Mouse (Mus musculus): Measurements from ENCODE around the gene Zfp526. TPM values are rescaled to one million over a fixed set of nuclear protein-coding genes. Genes with fewer than 3 reads are reported as not detected.

Zfp526 gene
- polyA plus RNA-seq, 1 experiment = 6.5 TPM

DNA sequence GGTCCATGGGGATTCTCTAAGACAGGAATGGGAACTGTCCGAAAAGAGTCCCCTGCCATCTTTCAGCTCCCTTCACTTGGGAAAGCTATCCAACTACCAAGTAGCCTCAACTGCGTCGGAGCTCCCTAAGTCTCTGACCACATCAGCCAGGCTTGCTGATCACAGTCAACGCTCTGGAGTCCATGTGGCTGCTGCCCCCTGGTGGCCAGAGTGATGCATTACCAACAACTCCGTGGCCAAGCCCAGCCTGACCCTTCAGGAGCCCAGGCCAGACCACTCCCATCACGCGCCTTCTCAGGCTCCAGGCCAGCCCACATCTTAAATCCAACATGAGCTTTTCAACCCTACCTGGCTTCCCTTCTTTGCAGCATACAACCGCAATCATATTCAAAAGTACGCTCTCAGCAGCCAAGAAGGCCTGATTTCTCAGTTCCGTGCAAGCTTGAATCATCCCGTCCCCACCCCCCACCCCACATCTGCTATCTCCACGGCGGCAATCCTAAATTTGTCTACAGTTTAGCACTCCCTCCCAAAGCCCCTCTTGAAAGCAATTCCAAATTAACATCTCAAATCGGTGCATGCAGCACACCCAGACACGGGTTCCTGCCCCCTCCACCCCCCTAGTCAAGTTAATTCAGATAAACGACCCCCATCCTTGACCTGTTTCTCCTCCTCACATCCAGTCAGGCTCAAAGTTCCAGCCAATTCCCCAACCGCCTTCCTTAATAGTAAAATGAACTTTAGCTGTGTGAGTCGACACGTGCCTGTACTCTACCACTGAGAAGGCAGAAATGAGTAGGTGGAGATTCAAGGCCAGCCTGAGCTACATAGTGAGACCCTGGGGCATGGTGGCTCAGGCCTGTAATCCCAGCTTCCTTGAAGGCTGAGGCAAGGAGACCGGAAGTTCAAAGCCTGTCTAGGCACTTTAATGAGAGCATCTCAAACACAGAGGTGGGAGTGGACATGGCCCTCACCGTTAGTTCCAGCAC lies 33.3 kb upstream of the Zfp526 start:
- Histone ChIP-seq H3K4me1 (ENCODE audit: control insufficient read depth, insufficient read depth, low read length) (peaks cover 4% of the 10 kb centered on the region), H3K27ac (ENCODE audit: insufficient read depth, low read length) (peak overlapping the region; percentile 82), H3K4me3 (ENCODE audit: low read depth, low read length) (peak overlapping the region; percentile 8; the same call in 1 of the 2 replicates), H3K36me3 (ENCODE audit: control insufficient read depth, insufficient read depth, low read length, poor library complexity, severe bottlenecking) (no peaks in the 10 kb centered on the region), H3K9ac (ENCODE audit: low read depth, poor library complexity, severe bottlenecking) (peak overlapping the region; percentile 10; the same call in 1 of the 2 replicates), H3K27me3 (ENCODE audit: control insufficient read depth, insufficient read depth, low read length, poor library complexity, severe bottlenecking) (no peaks in the 10 kb centered on the region), H3K9me3 (replicated peaks; ENCODE audit: control insufficient read depth, insufficient read depth, low read length, poor library complexity, severe bottlenecking) (no peaks in the 10 kb centered on the region)
- TF ChIP-seq EP300 (IDR thresholded peaks at IDR 0.05; ENCODE audit: insufficient read depth, low read depth, low read length) = peak; percentile 71
- peak; percentile 17 for TF ChIP-seq POLR2A (IDR thresholded peaks at IDR 0.05; ENCODE audit: insufficient read depth, low read length)
- peak; percentile 98 for TF ChIP-seq CTCF (IDR thresholded peaks at IDR 0.05; ENCODE audit: low read depth, low read length)

GRCm38 (mm10) chr7:25190806-25191205 lies 30.4 kb upstream of the Zfp526 start:
- H3K36me3 ChIP-seq (ENCODE audit: control insufficient read depth, insufficient read depth, low read length, poor library complexity, severe bottlenecking) = no peaks in the 10 kb centered on the region
- peaks cover 4% of the 10 kb centered on the region for H3K4me1 ChIP-seq (ENCODE audit: control insufficient read depth, insufficient read depth, low read length)
- no peak overlapping the region for H3K27ac ChIP-seq (ENCODE audit: insufficient read depth, low read length)
- H3K9me3 ChIP-seq (replicated peaks; ENCODE audit: control insufficient read depth, insufficient read depth, low read length, poor library complexity, severe bottlenecking) = no peaks in the 10 kb centered on the region
- no peak overlapping the region for H3K4me3 ChIP-seq (ENCODE audit: low read depth, low read length)
- H3K27me3 ChIP-seq (ENCODE audit: control insufficient read depth, insufficient read depth, low read length, poor library complexity, severe bottlenecking) = no peaks in the 10 kb centered on the region
- H3K9ac ChIP-seq (ENCODE audit: low read depth, poor library complexity, severe bottlenecking) = no peak overlapping the region
- TF ChIP-seq POLR2A (IDR thresholded peaks at IDR 0.05; ENCODE audit: insufficient read depth, low read length) (no peak), CTCF (IDR thresholded peaks at IDR 0.05; ENCODE audit: low read depth, low read length) (no peak), EP300 (IDR thresholded peaks at IDR 0.05; ENCODE audit: insufficient read depth, low read depth, low read length) (no peak)

DNA sequence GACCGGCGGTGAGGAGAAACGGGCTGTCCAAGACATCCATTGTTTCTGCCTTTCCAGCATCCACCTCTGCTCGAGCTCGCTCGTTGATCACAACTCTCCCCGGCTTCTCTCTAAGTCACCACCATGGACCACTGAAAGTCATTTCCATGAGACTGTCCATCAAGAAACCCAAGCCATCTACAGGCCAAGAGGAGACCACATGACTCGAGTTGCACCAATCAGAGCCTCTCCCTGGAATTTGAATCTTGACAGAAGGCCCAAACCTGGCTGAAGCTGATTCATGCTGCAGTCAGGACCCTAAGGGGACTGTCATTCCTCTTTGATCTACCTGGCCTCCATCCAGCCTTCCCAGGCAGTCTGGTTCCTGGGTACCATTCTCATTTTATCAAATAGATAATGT lies 29.1 kb upstream of the Zfp526 start:
- Histone ChIP-seq H3K27me3 (ENCODE audit: control insufficient read depth, insufficient read depth, low read length, poor library complexity, severe bottlenecking) (no peaks in the 10 kb centered on the region), H3K9me3 (replicated peaks; ENCODE audit: control insufficient read depth, insufficient read depth, low read length, poor library complexity, severe bottlenecking) (no peaks in the 10 kb centered on the region), H3K9ac (ENCODE audit: low read depth, poor library complexity, severe bottlenecking) (peak overlapping the region; percentile 43; the same call in 1 of the 2 replicates), H3K4me3 (ENCODE audit: low read depth, low read length) (peak overlapping the region; percentile 78), H3K36me3 (ENCODE audit: control insufficient read depth, insufficient read depth, low read length, poor library complexity, severe bottlenecking) (no peaks in the 10 kb centered on the region), H3K27ac (ENCODE audit: insufficient read depth, low read length) (peak overlapping the region; percentile 58), H3K4me1 (ENCODE audit: control insufficient read depth, insufficient read depth, low read length) (peaks cover 4% of the 10 kb centered on the region)
- TF ChIP-seq EP300 (IDR thresholded peaks at IDR 0.05; ENCODE audit: insufficient read depth, low read depth, low read length) (no peak), POLR2A (IDR thresholded peaks at IDR 0.05; ENCODE audit: insufficient read depth, low read length) (peak; percentile 43), CTCF (IDR thresholded peaks at IDR 0.05; ENCODE audit: low read depth, low read length) (no peak)

DNA sequence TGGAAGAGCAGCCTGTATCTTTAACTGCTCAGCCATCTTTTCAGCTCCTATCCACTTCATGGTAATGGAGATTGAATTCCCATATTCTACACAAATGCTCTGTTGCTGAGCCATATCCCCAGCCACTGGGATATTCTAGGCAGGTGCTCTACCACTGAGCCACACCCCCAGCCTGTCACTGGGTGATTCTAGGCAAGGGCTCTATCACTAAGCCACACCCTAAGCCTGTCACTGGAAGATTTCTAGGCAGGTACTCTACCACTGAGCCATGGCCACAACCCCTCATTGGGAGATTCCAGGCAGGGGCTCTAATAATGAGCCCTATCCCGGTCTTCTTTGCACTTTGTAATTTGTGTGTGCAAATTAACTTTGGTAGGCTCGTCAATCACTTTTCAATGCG lies 26.1 kb upstream of the Zfp526 start:
- no peak overlapping the region for H3K4me3 ChIP-seq (ENCODE audit: low read depth, low read length)
- no peak overlapping the region for H3K9ac ChIP-seq (ENCODE audit: low read depth, poor library complexity, severe bottlenecking)
- no peak for TF ChIP-seq CTCF (IDR thresholded peaks at IDR 0.05; ENCODE audit: low read depth, low read length)
- TF ChIP-seq POLR2A (IDR thresholded peaks at IDR 0.05; ENCODE audit: insufficient read depth, low read length) = no peak
- no peak for TF ChIP-seq EP300 (IDR thresholded peaks at IDR 0.05; ENCODE audit: insufficient read depth, low read depth, low read length)
- no peak overlapping the region for H3K27ac ChIP-seq (ENCODE audit: insufficient read depth, low read length)
- no peaks in the 10 kb centered on the region for H3K9me3 ChIP-seq (replicated peaks; ENCODE audit: control insufficient read depth, insufficient read depth, low read length, poor library complexity, severe bottlenecking)
- H3K36me3 ChIP-seq (ENCODE audit: control insufficient read depth, insufficient read depth, low read length, poor library complexity, severe bottlenecking) = no peaks in the 10 kb centered on the region
- no peaks in the 10 kb centered on the region for H3K27me3 ChIP-seq (ENCODE audit: control insufficient read depth, insufficient read depth, low read length, poor library complexity, severe bottlenecking)
- H3K4me1 ChIP-seq (ENCODE audit: control insufficient read depth, insufficient read depth, low read length) = peaks cover 6% of the 10 kb centered on the region

DNA sequence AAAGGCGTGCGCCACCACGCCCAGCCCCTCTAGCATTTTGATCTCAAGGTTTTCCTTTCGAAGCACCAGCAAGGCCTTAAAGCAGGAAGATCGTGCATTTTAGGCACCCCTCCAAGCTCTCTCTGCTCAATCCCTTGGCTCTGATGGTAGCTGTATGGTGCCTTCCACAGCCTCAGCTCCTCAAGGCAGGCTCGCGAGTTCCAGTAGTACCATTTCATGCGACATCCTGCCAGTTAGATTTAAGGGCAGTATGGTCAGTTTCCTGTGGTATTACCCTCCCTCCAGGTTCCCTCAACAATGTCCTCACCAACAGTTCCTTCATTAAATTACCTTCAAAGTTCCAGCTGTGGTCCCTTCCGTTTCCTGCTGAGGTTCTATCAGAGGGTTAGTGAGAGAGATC lies 25.1 kb upstream of the Zfp526 start:
- Histone ChIP-seq H3K27me3 (ENCODE audit: control insufficient read depth, insufficient read depth, low read length, poor library complexity, severe bottlenecking) (no peaks in the 10 kb centered on the region), H3K4me1 (ENCODE audit: control insufficient read depth, insufficient read depth, low read length) (peaks cover 8% of the 10 kb centered on the region), H3K27ac (ENCODE audit: insufficient read depth, low read length) (no peak overlapping the region), H3K9ac (ENCODE audit: low read depth, poor library complexity, severe bottlenecking) (no peak overlapping the region), H3K9me3 (replicated peaks; ENCODE audit: control insufficient read depth, insufficient read depth, low read length, poor library complexity, severe bottlenecking) (no peaks in the 10 kb centered on the region), H3K36me3 (ENCODE audit: control insufficient read depth, insufficient read depth, low read length, poor library complexity, severe bottlenecking) (no peaks in the 10 kb centered on the region), H3K4me3 (ENCODE audit: low read depth, low read length) (no peak overlapping the region)
- no peak for TF ChIP-seq CTCF (IDR thresholded peaks at IDR 0.05; ENCODE audit: low read depth, low read length)
- TF ChIP-seq POLR2A (IDR thresholded peaks at IDR 0.05; ENCODE audit: insufficient read depth, low read length) = no peak
- no peak for TF ChIP-seq EP300 (IDR thresholded peaks at IDR 0.05; ENCODE audit: insufficient read depth, low read depth, low read length)

Measured in ES-Bruce4 (cell line).